Mouse (Mus musculus) spleen, adult 2 months (tissue): ENCODE measurements around the gene Rab11fip5. TPM values are rescaled to one million over a fixed set of nuclear protein-coding genes. Genes with fewer than 3 reads are reported as not detected.

Source experiments
- DNase-seq, 2 experiments: peaks; one replicate each; pipeline versions ENCODE4 v3.0.0 to v3.0.0-alpha.2; 2012 to 2021; ENCODE audit warnings: low spot score in 2 of 2, low read depth in 1 of 2
- H3K27ac ChIP-seq: fragments of 200-500 bp; 2 replicates; pipeline ENCODE4 v1.5.1; 2012; ENCODE audit warnings: low read length, inconsistent platforms; ENCODE audit not compliant: insufficient read depth
- H3K27me3 ChIP-seq: fragments of 200-500 bp; 2 replicates; pipeline ENCODE4 v1.6.1; 2012; ENCODE audit warnings: mild to moderate bottlenecking, moderate library complexity, low read length, inconsistent platforms; ENCODE audit not compliant: control insufficient read depth, insufficient read depth
- H3K36me3 ChIP-seq: fragments of 200-500 bp; 2 replicates; pipeline ENCODE4 v1.6.1; 2012; ENCODE audit warnings: mild to moderate bottlenecking, low read length, inconsistent platforms; ENCODE audit not compliant: control insufficient read depth, insufficient read depth
- H3K4me1 ChIP-seq: fragments of 200-500 bp; 2 replicates; pipeline ENCODE4 v1.6.1; 2011; ENCODE audit warnings: inconsistent platforms; ENCODE audit not compliant: control insufficient read depth, insufficient read depth, insufficient read length
- H3K4me3 ChIP-seq: fragments of 200-500 bp; 2 replicates; pipeline ENCODE4 v1.5.1; 2011; ENCODE audit warnings: mild to moderate bottlenecking, inconsistent platforms; ENCODE audit not compliant: insufficient read depth, insufficient read length; ENCODE audit errors: extremely low read depth
- CTCF ChIP-seq: fragments of 200-500 bp; IDR thresholded peaks from 2 replicates; pipeline ENCODE4 v1.5.1; 2011; ENCODE audit warnings: mild to moderate bottlenecking, inconsistent platforms; ENCODE audit not compliant: insufficient read depth, insufficient read length, insufficient replicate concordance; ENCODE audit errors: extremely low read depth
- POLR2A ChIP-seq: fragments of 200-500 bp; IDR thresholded peaks from 2 replicates; pipeline ENCODE4 v1.6.1; 2011; ENCODE audit warnings: low read depth, low read length, inconsistent platforms
- WGBS: fragments of 180-500 bp; shearing (Covaris S2); methylation state at CpG from one replicate; pipeline ENCODE4 v1.1.7; 2018; 5-methylcytosine and 5-hydroxymethylcytosine counted together
- polyA plus RNA-seq: library from polyadenylated mRNA; depleted of rRNA; stranded (reverse); fragments of >200 nt; gene quantifications from 2 replicates; pipeline ENCODE4 v1.2.3, GENCODE M21; 2012

The Rab11fip5 gene
- polyA plus RNA-seq, 1 experiment, result 10.1 TPM

- Histone ChIP-seq H3K27ac (0 out of 2 replicates have a peak overlapping the region, but pooled peaks have one; percentile 16), H3K4me3 (no peak overlapping the region), H3K27me3 (no peaks in the 10 kb centered on the region; the same call in 1 of the 2 replicates), H3K36me3 (no peaks in the 10 kb centered on the region), H3K4me1 (peaks cover 3% of the 10 kb centered on the region)
- DNase-seq, result no peak
- TF ChIP-seq CTCF (no peak), POLR2A (no peak)
- WGBS, result 78% methylated on average over 5 of the region's 5 CpGs
These were observed 4.4 kb downstream of the Rab11fip5 start for GRCm38 (mm10) chr6:85370041-85370440.

- TF ChIP-seq POLR2A, result no peak
- H3K4me3 ChIP-seq, result no peak overlapping the region
- no peaks in the 10 kb centered on the region; the same call in 1 of the 2 replicates for H3K27me3 ChIP-seq
- H3K4me1 ChIP-seq, result peaks cover 3% of the 10 kb centered on the region
- H3K36me3 ChIP-seq, result no peaks in the 10 kb centered on the region
- H3K27ac ChIP-seq, result peak overlapping the region; percentile 31
- 38% methylated on average over 5 of the region's 5 CpGs for WGBS
- no peak for DNase-seq
These were observed 5.1 kb downstream of the Rab11fip5 start for GRCm38 (mm10) chr6:85369181-85369860.

- no peak for TF ChIP-seq CTCF
- no peak for TF ChIP-seq POLR2A
- H3K27ac ChIP-seq, result peak overlapping the region; percentile 12; the same call in 1 of the 2 replicates
- no peaks in the 10 kb centered on the region for H3K27me3 ChIP-seq
- H3K4me3 ChIP-seq, result no peak overlapping the region
- DNase-seq, result no peak
- no peaks in the 10 kb centered on the region for H3K4me1 ChIP-seq
- no peaks in the 10 kb centered on the region for H3K36me3 ChIP-seq
- WGBS, result 74% methylated on average over 5 of the region's 5 CpGs
These were observed 5.7 kb downstream of the Rab11fip5 start for GRCm38 (mm10) chr6:85368722-85369121.

GRCm38 (mm10) chr6:85368166-85368565 lies 6.3 kb downstream of the Rab11fip5 start:
- no peak for DNase-seq
- H3K4me3 ChIP-seq, result no peak overlapping the region
- WGBS, result 88% methylated on average over 1 of the region's 1 CpGs
- no peak overlapping the region for H3K27ac ChIP-seq
- no peaks in the 10 kb centered on the region for H3K4me1 ChIP-seq
- TF ChIP-seq POLR2A (no peak), CTCF (no peak)
- H3K36me3 ChIP-seq, result no peaks in the 10 kb centered on the region
- no peaks in the 10 kb centered on the region for H3K27me3 ChIP-seq

- 77% methylated on average over 1 of the region's 1 CpGs for WGBS
- H3K27ac ChIP-seq, result no peak overlapping the region
- H3K4me3 ChIP-seq, result no peak overlapping the region
These were observed 8.0 kb downstream of the Rab11fip5 start for GRCm38 (mm10) chr6:85366387-85366786.

GRCm38 (mm10) chr6:85364439-85364838 lies 10.0 kb downstream of the Rab11fip5 start:
- Histone ChIP-seq H3K4me1 (no peaks in the 10 kb centered on the region; the same call in 1 of the 2 replicates), H3K36me3 (no peaks in the 10 kb centered on the region), H3K27me3 (no peaks in the 10 kb centered on the region), H3K27ac (no peak overlapping the region), H3K4me3 (no peak overlapping the region)
- 84% methylated on average over 5 of the region's 5 CpGs for WGBS
- TF ChIP-seq POLR2A, result no peak
- TF ChIP-seq CTCF, result no peak
- no peak for DNase-seq

More at GRCm38 (mm10) chr6:85366387-85366786, 8.0 kb downstream of the Rab11fip5 start:
- DNase-seq, result no peak
- Histone ChIP-seq H3K27me3 (no peaks in the 10 kb centered on the region), H3K36me3 (no peaks in the 10 kb centered on the region), H3K4me1 (no peaks in the 10 kb centered on the region)
- TF ChIP-seq CTCF, result no peak
- no peak for TF ChIP-seq POLR2A

GRCm38 (mm10) chr6:85363906-85364260 lies 10.6 kb downstream of the Rab11fip5 start:
- H3K4me1 ChIP-seq, result no peaks in the 10 kb centered on the region; the same call in 1 of the 2 replicates
- 85% methylated on average over 4 of the region's 4 CpGs for WGBS
- H3K36me3 ChIP-seq, result no peaks in the 10 kb centered on the region
- H3K27ac ChIP-seq, result no peak overlapping the region
- no peak overlapping the region for H3K4me3 ChIP-seq
- no peak for TF ChIP-seq CTCF
- no peaks in the 10 kb centered on the region for H3K27me3 ChIP-seq
- DNase-seq, result no peak
